Mouse (Mus musculus) kidney, adult 2 months (tissue): Measurements from ENCODE around the gene Hoxc11.

Experiments
- CTCF ChIP-seq: fragments of 200-500 bp; conservative IDR thresholded peaks from 2 replicates; pipeline ENCODE4 v1.5.1; 2011; ENCODE audit warnings: low read depth, mild to moderate bottlenecking, control low read depth, low read length, moderate library complexity, mixed read lengths; ENCODE audit not compliant: insufficient read depth, insufficient read length
- POLR2A ChIP-seq: fragments of 200-500 bp; IDR thresholded peaks from one replicate; pipeline ENCODE4 v1.6.1; 2011; ENCODE audit warnings: low read depth, low read length, control low read depth

DNA sequence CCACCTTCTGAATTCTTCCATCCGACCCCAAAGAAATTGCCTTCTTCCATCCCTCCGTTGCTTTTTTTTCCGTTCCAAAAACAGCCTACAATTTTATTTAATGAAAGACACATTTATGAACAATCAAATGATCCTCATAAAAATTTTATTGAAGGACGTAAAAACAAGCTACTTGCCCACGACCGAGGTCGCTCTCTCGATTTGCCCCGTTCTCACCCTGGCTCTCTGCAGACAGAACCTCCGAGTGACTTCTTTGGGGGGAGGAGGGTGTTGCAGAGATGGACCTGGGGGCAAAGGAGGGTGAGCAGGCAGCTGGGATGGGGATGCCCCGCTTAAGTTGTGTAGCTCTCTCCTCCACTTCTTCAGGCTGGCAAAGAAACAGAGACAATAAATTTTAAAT lies 26.1 kb downstream of the Hoxc11 start:
- no peak for TF ChIP-seq POLR2A
- no peak for TF ChIP-seq CTCF
